Mouse (Mus musculus) adrenal gland, adult (tissue): ENCODE results near the gene Babam2.
A peak's percentile ranks its signal among the peaks of the same experiment; 100 is the strongest.

ENCODE experiments used
- DNase-seq, 2 experiments: peaks; one replicate each; pipeline ENCODE4 v3.0.0; 2022 to 2023; ENCODE audit warnings: low spot score in 1 of 2; ENCODE audit not compliant: inconsistent age in 2 of 2

The Babam2 gene

DNA sequence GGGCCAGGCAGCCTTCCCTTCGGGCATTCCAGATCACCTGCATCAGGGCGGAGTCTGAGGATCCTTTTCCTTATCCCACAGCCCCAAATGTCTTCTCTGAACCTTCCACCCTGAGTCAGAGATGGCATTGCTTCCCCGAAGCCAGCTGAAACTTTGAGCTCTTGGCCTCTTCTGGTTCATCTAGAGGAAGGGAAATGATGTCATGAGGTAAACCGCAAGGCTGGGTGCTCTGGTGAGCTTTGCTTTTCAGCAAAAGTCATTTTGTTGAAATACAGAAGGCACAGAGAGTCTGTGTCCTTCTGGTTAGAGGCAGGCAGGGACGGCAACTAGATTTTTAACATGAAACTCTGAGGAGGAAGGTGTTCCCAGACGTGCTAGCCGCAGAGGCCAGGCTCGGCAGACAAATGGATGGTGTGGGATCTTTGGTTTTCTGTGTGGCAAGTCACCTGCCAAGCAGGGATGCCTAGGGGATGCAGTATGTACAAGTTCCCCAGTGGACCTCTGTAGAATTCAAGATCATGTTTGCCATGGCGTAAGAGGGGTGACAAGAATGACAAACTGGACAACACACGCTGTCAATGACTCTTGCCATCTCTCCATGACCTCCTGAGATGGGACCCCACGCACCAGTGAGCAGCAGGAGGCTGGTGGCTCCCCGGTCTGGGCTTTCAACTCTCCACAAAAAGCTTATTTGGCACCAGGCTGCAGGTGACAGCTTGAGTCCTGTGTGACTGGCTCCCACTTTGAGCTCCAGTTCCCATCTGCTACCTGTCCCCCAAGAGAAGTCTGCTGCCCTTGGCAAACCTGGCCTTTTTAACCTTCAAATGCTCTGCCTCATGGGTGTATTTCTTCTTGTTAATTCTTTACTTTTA, 406.9 kb downstream of the Babam2 start:
- no peak for DNase-seq

DNA sequence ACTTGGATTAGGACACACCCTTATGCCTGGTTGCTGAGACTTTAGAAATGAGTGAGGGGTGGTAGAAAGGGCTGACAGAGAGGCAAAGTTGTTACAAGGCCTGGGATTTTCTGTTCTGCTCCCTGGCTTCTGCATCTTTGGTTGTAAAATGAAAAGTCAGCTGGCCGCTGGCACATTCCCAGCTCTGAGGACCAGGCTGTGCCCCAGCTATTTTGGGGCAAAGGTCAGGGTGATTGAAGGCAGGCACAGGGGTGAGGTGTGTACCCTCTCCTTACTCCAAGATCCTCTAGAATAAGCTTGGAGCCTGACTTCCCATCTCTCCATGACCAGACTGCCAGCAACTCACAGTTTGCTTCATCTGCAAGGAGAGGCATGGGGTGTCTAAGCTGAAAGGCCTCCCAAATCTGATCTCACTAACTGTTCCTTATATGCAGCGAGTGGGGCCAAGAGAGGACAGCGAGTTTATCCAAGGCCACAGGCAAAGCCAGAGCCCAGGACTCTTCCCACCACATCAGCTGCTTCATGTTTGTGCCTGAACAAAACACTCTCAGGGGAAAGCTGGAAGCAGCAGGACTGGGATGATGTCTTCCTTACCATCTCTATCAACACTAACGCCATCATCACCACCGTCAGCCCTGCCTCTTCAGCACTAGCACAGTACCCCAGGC, 409.1 kb downstream of the Babam2 start:
- DNase-seq: peak; percentile 39 to 59

DNA sequence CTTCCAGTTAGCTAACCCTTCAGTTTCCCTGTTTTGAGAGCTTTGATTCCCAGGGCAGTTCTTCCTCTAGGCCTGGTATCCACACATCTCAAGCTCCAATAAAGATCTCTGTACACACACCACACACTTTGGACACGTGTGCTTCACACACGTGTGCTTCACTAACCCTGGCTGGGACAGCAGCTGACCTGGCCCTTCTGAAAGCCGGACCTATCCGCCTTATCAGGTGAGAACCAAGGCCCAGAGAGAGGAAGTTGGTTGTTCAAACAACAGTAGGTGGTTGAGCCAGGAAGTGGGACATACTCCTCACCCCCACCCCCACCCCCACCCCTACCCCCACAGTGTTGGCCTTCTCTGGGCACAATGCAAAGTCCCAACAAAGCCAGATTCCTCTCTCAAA, 413.2 kb downstream of the Babam2 start:
- no peak for DNase-seq

DNA sequence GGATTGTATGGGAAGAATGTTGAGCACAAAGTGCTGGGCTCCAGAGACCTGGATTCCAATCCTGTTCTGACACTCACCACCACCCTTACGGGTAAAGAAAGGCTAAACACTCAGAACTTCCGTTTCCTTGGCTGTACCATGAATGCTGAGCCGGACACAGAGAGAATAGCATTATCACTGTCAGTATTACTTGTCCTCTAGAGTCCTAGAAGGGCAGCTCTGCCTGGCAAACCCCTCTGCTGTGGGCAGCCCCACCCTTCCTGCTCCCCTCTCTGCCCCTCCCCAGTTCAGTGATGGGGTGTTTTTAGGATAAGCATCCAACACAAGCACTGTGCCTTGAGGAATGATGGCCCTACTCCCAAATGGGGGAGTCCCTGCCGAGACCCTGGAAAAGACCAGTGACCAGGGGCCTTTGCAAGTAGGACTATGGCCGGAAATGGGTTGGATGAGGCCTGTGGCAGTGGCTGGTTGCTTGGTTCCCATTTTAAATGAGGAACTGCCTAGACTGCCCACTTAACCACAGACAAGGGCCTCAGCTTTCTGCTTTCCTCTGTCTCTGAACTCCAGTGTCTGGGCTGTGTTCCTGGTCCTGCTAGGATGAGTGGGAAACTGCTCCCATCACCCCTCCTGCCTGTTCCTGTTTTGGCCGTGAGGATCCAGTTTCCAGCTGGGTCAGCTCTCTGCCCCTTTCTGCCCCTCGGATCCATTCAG, 414.9 kb downstream of the Babam2 start:
- no peak for DNase-seq

DNA sequence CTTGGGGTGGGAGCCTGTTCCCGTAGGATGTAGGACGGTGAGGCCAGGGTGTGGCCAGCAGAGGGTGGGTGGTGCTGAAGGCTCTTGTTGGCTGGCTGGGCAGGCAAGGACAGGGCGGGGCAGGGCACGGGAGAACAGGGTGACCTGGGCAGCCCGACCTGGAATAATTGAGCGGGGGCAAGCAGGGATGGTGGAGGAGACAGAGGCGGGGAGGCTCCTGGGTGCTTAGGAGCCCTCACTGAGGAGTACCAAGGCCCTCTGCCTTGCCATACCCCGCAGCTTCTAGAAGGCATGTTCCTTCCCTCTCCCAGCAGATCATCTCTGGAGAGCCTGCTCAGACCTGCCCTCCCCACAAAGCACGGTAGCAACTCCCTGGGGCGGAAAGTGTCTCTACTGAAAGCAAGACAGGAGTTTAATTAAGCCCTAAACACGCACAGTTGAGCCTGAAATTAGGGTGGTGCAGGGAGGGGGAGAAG, 423.5 kb downstream of the Babam2 start:
- no peak for DNase-seq

DNA sequence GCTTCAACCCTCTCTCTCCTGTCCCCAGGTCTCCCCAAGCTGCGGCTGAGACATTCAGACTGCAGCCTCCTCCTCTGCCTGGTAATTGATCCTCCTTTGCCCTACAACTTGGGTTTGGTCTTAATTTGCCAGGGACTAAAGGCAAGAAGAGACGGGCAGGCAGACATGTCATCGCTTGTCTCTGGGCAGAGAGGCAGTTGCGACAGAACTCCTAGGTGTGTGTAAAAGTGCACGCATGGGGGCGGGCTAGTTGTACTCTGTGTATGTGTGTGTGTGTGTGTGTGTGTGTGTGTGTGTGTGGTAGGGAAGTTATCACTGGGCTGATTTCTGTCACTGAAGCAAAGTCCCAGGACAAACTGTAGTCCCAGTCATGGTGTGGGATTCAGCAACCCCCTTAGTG, 424.5 kb downstream of the Babam2 start:
- no peak for DNase-seq

DNA sequence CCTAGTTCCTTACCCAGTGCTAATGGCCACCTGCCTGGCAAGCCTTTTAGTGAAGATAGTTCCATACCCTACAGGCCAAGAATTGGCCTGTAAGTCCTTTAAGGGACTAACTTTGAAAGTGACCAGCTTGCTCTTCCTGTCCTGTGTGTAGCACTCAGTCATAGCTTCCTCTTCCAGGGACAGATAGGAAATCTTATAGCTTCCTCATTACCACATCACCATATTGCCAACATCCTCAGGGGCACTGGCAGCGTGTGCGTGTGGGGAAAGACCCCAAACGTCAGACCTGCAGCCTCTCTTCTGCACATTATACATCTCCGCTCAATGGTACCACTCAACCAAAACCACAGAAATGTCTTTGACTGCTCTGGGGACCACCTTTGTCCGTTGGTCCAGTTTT, 424.9 kb downstream of the Babam2 start:
- no peak for DNase-seq

DNA sequence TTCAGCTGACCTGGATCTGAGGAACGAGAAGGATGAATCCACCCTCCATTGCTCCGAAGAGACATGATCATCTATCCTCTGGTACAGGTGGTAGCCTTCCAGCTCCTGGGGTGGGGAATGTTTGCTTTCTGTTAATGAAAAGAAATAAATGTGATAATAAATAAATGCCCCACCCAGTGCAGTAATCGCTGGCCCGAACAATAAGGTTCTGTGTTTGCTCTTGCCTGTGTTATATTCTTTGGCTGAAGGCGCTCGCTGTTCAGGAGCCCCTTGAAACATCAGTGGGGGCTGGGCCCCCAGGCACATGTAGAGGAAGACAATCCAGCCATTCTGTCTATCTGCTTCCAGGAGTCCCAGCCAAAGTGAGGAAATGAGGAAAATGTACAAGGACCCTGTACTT, 427.5 kb downstream of the Babam2 start:
- DNase-seq: no peak

DNA sequence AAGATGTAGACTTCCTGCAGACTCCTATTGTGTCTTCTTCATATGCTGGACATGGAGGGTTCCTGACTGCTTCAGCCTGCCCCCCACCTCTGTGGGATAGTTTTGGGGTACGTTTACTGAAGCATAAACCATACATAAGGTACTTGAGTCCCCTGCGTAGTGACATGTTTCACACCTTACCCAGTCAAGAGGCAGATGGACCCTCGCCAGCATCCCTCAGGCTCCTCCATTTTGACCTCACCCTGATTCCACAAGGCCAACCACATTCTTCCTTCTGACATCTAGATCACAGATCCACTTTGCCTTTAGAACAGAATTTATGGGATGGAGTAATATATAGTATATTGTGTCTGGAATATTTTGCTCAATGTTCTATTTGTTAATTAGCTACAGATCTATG, 429.7 kb downstream of the Babam2 start:
- DNase-seq: no peak

DNA sequence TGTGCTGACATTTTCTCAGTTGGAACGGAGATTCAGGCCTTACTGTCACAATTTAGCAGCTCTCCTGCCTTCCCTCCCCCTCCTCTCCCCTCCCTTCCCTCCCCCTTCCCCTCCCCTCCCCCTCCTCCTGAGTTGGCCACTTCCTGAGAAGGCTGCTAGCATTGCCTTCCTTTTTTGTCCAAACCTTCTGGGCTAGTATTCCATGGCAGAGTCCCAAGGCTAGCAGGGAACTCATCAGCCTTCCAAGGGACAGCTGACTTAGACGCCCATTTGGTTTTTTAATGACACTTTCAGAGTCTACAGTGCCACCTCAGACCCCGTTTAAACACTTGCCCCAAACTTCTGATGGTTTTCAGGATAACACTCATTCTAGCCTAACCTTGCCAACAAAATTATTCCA, 430.4 kb downstream of the Babam2 start:
- DNase-seq: no peak

DNA sequence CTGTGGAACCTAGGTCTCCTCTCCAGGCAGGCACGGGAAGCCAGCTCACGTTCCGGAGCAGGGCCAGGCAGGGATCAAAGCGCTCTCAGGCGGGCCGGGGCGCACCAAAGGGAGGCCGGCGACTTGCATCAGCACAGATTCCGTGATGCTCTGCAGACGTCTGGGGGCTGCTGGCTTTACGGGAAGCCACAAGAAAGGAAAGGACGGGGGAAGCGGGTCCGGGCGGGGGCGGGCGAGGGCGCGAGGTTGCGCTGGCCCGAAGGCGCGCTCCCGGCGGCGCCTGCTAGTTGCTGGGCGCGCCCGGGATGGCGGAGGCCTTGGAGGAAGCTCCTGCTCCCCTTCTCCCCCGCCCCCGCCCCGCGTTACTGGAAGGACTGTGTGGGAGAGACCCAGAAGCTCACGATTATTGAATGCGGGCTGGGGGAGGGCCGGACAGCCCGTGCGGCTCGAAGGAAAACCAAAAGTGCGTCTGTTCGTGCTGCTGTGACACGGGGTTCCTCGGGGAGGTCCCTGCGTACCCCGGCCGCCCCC, 435.6 kb downstream of the Babam2 start:
- peak; percentile 83 to 94 for DNase-seq

DNA sequence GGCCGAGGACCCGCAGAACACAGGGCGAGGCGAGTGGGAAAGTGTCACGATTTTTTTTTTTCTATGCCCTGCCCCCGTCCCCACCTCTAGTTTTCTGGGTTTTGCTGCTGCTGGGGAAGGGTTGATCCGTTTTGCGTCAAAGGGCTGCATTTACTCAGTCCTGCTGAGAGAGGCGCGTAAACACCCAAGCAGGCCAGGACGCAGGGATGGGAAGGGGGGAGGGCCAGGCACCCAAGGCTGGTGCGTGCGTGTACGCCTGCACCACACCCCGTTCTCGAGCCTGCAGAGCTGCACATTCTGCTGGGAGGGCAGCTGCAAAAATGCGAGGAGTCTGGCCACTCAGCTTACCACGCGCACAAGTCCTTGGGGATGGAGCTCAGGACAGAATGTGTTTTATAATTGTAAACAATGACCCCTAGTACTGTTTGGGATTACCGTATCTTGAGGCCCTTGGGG, 436.1 kb downstream of the Babam2 start:
- peak; percentile 93 to 97 for DNase-seq

DNA sequence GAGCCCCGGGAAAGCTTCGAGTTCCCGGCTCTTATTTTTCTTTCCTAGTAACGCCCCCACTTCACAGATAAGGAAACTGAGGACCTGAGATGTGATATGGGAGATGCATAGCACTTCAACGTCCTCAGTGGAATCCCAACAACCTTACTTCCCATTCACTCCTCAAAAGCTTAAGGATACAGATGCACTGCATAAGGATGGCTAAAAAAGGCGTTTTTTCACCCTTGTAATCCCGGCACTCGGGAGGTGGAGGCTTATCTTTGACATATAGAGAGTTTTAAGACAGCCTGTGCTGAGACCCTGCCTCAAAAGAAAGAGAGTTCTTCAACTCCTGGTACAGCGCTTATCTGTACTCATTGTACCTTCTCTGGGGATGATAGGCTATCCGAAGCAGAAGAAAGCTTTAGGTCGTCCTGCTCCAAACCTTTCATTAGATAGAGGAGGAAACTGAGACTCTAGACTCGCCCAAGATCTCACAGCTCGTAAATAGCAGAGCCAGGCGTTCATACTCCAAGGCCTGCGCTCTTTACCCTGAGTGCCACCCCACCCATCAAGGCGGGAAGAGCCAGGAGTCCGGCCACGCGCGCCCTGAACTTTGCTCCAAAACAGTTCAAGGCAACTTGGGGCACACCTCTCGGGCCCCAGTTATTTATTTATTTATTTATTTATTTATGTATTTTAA, 436.7 kb downstream of the Babam2 start:
- peak; percentile 66 to 88 for DNase-seq
